Mouse (Mus musculus) myocyte (in vitro differentiated cells): ENCODE measurements at regions not wholly inside any gene's neighbourhood (a gene's known extent, or its start where the extent isn't known, plus 50 kb on each side); places are given as distances from the start of the nearest gene placed in this dataset.

Experiments
- E2F4 ChIP-seq: IDR thresholded peaks from one replicate; pipeline ENCODE4 v1.6.1; 2011; ENCODE audit warnings: mild to moderate bottlenecking, control low read depth, moderate library complexity; ENCODE audit not compliant: insufficient read depth
- MAX ChIP-seq: IDR thresholded peaks from one replicate; pipeline ENCODE4 v1.6.1; 2011; ENCODE audit warnings: low read depth, mild to moderate bottlenecking, control low read depth
- POLR2A ChIP-seq: IDR thresholded peaks from one replicate; pipeline ENCODE4 v1.6.1; 2011; ENCODE audit warnings: low read depth, mild to moderate bottlenecking, control low read depth, moderate library complexity; ENCODE audit not compliant: insufficient read length

- TF ChIP-seq POLR2A (no peak), MAX (no peak), E2F4 (no peak)
Observed at GRCm38 (mm10) chr1:69757702-69758101, 69.1 kb upstream of the Spag16 start.
